Mouse (Mus musculus): ENCODE results near the gene Uchl3.

- TF ChIP-seq MAFK (IDR thresholded peaks at IDR 0.05; ENCODE audit: insufficient read depth, low read depth, low read length) = no peak
- no peak for TF ChIP-seq HCFC1 (IDR thresholded peaks at IDR 0.05; ENCODE audit: borderline replicate concordance, insufficient read depth, low read length)
These were observed 60.6 kb downstream of the Uchl3 start for GRCm38 (mm10) chr14:101714414-101714813.
